Mouse (Mus musculus) stomach, postnatal 0 days (tissue): Measurements from ENCODE around the gene Olfr1122. TPM values are rescaled to one million over a fixed set of nuclear protein-coding genes. Genes with fewer than 3 reads are reported as not detected.
"Not testable (repeated sequence)": the region's sequence is repeated elsewhere in the genome, so short reads cannot be mapped to it uniquely, and the experiment has no call there.

ENCODE experiments used
- ATAC-seq: fragments of 200-750 bp; cut with Nextera tagmentation; 2 replicates; pipeline ENCODE4 v1.8.0; 2017; ENCODE audit not compliant: low FRiP score, low TSS enrichment
- DNase-seq: peaks from one replicate; pipeline ENCODE4 v3.0.0-alpha.2; 2016; ENCODE audit warnings: low spot score
- H3K27ac ChIP-seq: fragments of 300-500 bp; sonication (generic); replicated peaks from 2 replicates; pipeline ENCODE4 v1.5.1; 2014; ENCODE audit warnings: mild to moderate bottlenecking, control low read depth
- H3K27me3 ChIP-seq: fragments of 300-500 bp; sonication (generic); 2 replicates; pipeline ENCODE4 v1.6.1; 2014; ENCODE audit warnings: low read length; ENCODE audit not compliant: control insufficient read depth, insufficient read depth
- H3K36me3 ChIP-seq: fragments of 300-500 bp; sonication (generic); 2 replicates; pipeline ENCODE4 v1.6.1; 2014; ENCODE audit warnings: low read length, mixed read lengths; ENCODE audit not compliant: control insufficient read depth, insufficient read depth
- H3K4me1 ChIP-seq: fragments of 300-500 bp; sonication (generic); replicated peaks from 2 replicates; pipeline ENCODE4 v1.6.1; 2014; ENCODE audit warnings: antibody characterized with exemption; ENCODE audit not compliant: control insufficient read depth, insufficient read depth
- H3K4me2 ChIP-seq: fragments of 300-500 bp; sonication (generic); replicated peaks from 2 replicates; pipeline ENCODE4 v1.6.1; 2014; ENCODE audit warnings: low read depth, mild to moderate bottlenecking, control low read depth, moderate library complexity
- H3K4me3 ChIP-seq: fragments of 300-500 bp; sonication (generic); 2 replicates; pipeline ENCODE4 v1.5.1; 2014; ENCODE audit warnings: low read depth, low read length, control low read depth
- H3K9ac ChIP-seq: fragments of 300-500 bp; sonication (generic); 2 replicates; pipeline ENCODE4 v1.6.1; 2014; ENCODE audit warnings: mild to moderate bottlenecking, low read length, control low read depth, mixed read lengths
- H3K9me3 ChIP-seq: fragments of 300-500 bp; sonication (generic); 2 replicates; pipeline ENCODE4 v1.6.1; 2016; ENCODE audit warnings: low read length; ENCODE audit not compliant: control insufficient read depth
- CTCF ChIP-seq: IDR thresholded peaks from 2 replicates; pipeline ENCODE4 v1.5.1; 2016; ENCODE audit warnings: antibody characterized with exemption, low read depth, mild to moderate bottlenecking, moderate library complexity
- EP300 ChIP-seq: optimal IDR thresholded peaks from 2 replicates; pipeline ENCODE3; 2016; ENCODE audit warnings: antibody characterized with exemption
- WGBS: fragments of 180-500 bp; shearing (Covaris S2); extraction: QIAGEN DNeasy Blood & Tissue Kit; methylation state at CpG from one replicate; pipeline ENCODE4 v1.1.7; 2014; 5-methylcytosine and 5-hydroxymethylcytosine counted together
- polyA plus RNA-seq: library from polyadenylated mRNA; unstranded; fragments of >200 nt; fragmentation: Nextera tagmentation; extraction: Ambion mirVana; gene quantifications from 2 replicates; pipeline ENCODE4 v1.2.1, GENCODE M21; 2015

Olfr1122 gene
- polyA plus RNA-seq, 1 experiment from 2014 or later: not detected

DNA sequence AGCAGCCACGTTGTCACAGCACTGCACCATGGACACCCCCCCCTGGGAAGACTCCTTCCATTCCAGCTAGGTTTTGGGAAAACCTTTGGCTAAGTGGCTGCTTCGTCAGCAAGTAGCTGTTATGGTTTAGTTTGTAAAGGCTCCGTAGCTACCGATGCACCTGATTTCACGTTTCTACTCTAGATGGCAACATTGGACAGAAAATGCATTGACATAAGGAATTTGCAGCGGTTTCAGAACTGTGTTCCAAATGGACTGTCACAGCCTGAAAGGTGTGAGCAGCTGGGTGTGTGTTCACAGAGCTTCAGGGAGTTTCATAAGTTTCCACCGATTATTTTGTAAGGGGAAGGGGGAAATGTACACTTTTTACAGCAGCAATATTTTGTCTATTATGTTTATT, 9.0 kb downstream of the Olfr1122 start:
- 64% methylated on average over 7 of the region's 7 CpGs for WGBS
- not testable (repeated sequence) for H3K4me2 ChIP-seq, H3K27me3 ChIP-seq, H3K4me1 ChIP-seq, H3K9ac ChIP-seq, H3K4me3 ChIP-seq, ATAC-seq, H3K27ac ChIP-seq, H3K9me3 ChIP-seq, DNase-seq, H3K36me3 ChIP-seq
- peak; percentile 8; the same call in 1 of the 2 replicates for TF ChIP-seq CTCF

GRCm38 (mm10) chr2:87416335-87416734, 30.7 kb downstream of the Olfr1122 start, which contains the start of gene Olfr1123:
Gene Olfr1123 (plus strand): TSS chr2:87416635.
- Histone ChIP-seq H3K27ac (no peak within 1 kb of the TSS), H3K4me3 (no peak within 1 kb of the TSS), H3K4me2 (no peak within 1 kb of the TSS), H3K4me1 (no peaks in the 10 kb centered on the region), H3K9me3 (no peaks in the 10 kb centered on the region), H3K36me3 (no peaks in the 10 kb centered on the region), H3K9ac (no peak within 1 kb of the TSS), H3K27me3 (no peaks in the 10 kb centered on the region)
- 48% methylated on average over 1 of the region's 1 CpGs for WGBS
- TF ChIP-seq EP300 (no peak), CTCF (no peak)
- DNase-seq: no peak
- ATAC-seq: no peak

- 92% methylated on average over 1 of the region's 1 CpGs for WGBS
- no peak within 1 kb of the TSS for H3K4me3 ChIP-seq
- no peak within 1 kb of the TSS for H3K4me2 ChIP-seq
- DNase-seq (no peak), ATAC-seq (no peak)
- H3K36me3 ChIP-seq: no peaks in the 10 kb centered on the region
- H3K9me3 ChIP-seq: no peaks in the 10 kb centered on the region
- no peaks in the 10 kb centered on the region for H3K4me1 ChIP-seq
- no peak within 1 kb of the TSS for H3K27ac ChIP-seq
- no peaks in the 10 kb centered on the region for H3K27me3 ChIP-seq
- TF ChIP-seq CTCF: no peak
- TF ChIP-seq EP300: no peak
- no peak within 1 kb of the TSS for H3K9ac ChIP-seq
Observed at GRCm38 (mm10) chr2:87429975-87430374, 44.3 kb downstream of the Olfr1122 start, which contains the start of gene Olfr1124. Gene Olfr1124 (plus strand): TSS chr2:87430275.

DNA sequence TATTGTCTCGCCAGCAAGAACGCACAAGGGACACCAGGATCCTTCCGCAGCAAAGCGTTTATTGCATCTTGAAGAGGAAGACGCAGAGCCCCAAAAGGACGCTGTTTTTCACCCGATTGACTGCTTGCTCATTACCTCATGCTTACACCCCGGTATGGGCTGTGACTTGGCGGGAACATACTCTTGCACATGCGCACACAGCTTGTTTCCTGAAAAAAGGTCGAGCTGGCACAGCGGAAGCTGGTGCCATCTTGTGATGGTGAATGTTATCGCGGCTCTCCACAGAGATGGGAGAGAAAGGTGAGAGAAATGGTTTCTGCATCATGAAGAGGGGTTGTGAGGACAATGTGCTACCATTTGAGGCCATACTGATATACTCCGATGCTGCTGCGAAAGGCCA, 52.1 kb downstream of the Olfr1122 start:
- TF ChIP-seq CTCF (no peak), EP300 (no peak)
- 88% methylated on average over 16 of the region's 16 CpGs for WGBS

More for the DNA sequence above, 52.1 kb downstream of the Olfr1122 start:
- H3K36me3 ChIP-seq: no peaks in the 10 kb centered on the region
- H3K4me2 ChIP-seq: no peak overlapping the region
- H3K9ac ChIP-seq: no peak overlapping the region
- H3K27ac ChIP-seq: no peak overlapping the region
- H3K9me3 ChIP-seq: no peaks in the 10 kb centered on the region
- DNase-seq (no peak), ATAC-seq (no peak)
- no peaks in the 10 kb centered on the region for H3K27me3 ChIP-seq
- no peaks in the 10 kb centered on the region for H3K4me1 ChIP-seq
- H3K4me3 ChIP-seq: no peak overlapping the region

Other genes starting within 250 kb of the Olfr1122 start
- gene Olfr1110, start 245.5 kb upstream of the Olfr1122 start, polyA plus RNA-seq: not detected in 2 replicates
- not detected in 2 replicates for gene Olfr1111, start 233.2 kb upstream of the Olfr1122 start, polyA plus RNA-seq
- not detected in 2 replicates for gene Olfr1112, start 198.1 kb upstream of the Olfr1122 start, polyA plus RNA-seq
- gene Olfr1113, start 176.9 kb upstream of the Olfr1122 start, polyA plus RNA-seq: not detected in 2 replicates
- not detected in 2 replicates for gene Olfr1115, start 137.8 kb upstream of the Olfr1122 start, polyA plus RNA-seq
- 0.01 TPM in 1 of 2 replicates, not detected in the other for gene Olfr1116, start 118.3 kb upstream of the Olfr1122 start, polyA plus RNA-seq
- not detected in 2 replicates for gene Olfr1118, start 78.3 kb upstream of the Olfr1122 start, polyA plus RNA-seq
- gene Olfr1120, start 31.0 kb upstream of the Olfr1122 start, polyA plus RNA-seq: not detected in 2 replicates
- gene Olfr1121, start 16.0 kb upstream of the Olfr1122 start, polyA plus RNA-seq: not detected in 2 replicates
- not detected in 2 replicates for gene Olfr1123, start 30.8 kb downstream of the Olfr1122 start, polyA plus RNA-seq
- 0.05 TPM in 1 of 2 replicates, not detected in the other for gene Olfr1124, start 44.4 kb downstream of the Olfr1122 start, polyA plus RNA-seq
- gene Olfr1126, start 68.1 kb downstream of the Olfr1122 start, polyA plus RNA-seq: not detected in 2 replicates
- gene Pramel7, start 111.2 kb downstream of the Olfr1122 start, polyA plus RNA-seq: not detected in 2 replicates
- gene Pramel6, start 120.7 kb downstream of the Olfr1122 start, polyA plus RNA-seq: not detected in 2 replicates
- gene Olfr153, start 145.9 kb downstream of the Olfr1122 start, polyA plus RNA-seq: not detected in 2 replicates
- not detected in 2 replicates for gene Olfr1128, start 159.7 kb downstream of the Olfr1122 start, polyA plus RNA-seq
- not detected in 2 replicates for gene Olfr1129, start 188.1 kb downstream of the Olfr1122 start, polyA plus RNA-seq
- not detected in 2 replicates for gene Olfr1130, start 220.4 kb downstream of the Olfr1122 start, polyA plus RNA-seq
- not detected in 2 replicates for gene Olfr1131, start 241.3 kb downstream of the Olfr1122 start, polyA plus RNA-seq